Mouse (Mus musculus) limb, embryonic 13.5 days (tissue): ENCODE data around the gene Ablim1. TPM values are rescaled to one million over a fixed set of nuclear protein-coding genes. Genes with fewer than 3 reads are reported as not detected.

Experiments used
- ATAC-seq: fragments of 200-750 bp; cut with Nextera tagmentation; 2 replicates; pipeline ENCODE4 v1.8.0; 2017; ENCODE audit warnings: low read depth, moderate number of reproducible peaks, moderate TSS enrichment; ENCODE audit not compliant: low FRiP score
- H3K27ac ChIP-seq: fragments of 300-500 bp; sonication (generic); 2 replicates; pipeline ENCODE4 v1.5.1; 2015; ENCODE audit warnings: inconsistent platforms, mild to moderate bottlenecking, moderate library complexity
- H3K27me3 ChIP-seq: fragments of 300-500 bp; sonication (generic); 2 replicates; pipeline ENCODE4 v1.6.1; 2015; ENCODE audit warnings: mild to moderate bottlenecking, inconsistent platforms
- H3K36me3 ChIP-seq: fragments of 300-500 bp; sonication (generic); 2 replicates; pipeline ENCODE4 v1.6.1; 2015; ENCODE audit warnings: inconsistent platforms, mild to moderate bottlenecking, moderate library complexity
- H3K4me1 ChIP-seq: fragments of 300-500 bp; sonication (generic); 2 replicates; pipeline ENCODE4 v1.6.1; 2015; ENCODE audit warnings: inconsistent platforms
- H3K4me2 ChIP-seq: fragments of 300-500 bp; sonication (generic); replicated peaks from 2 replicates; pipeline ENCODE4 v1.6.1; 2015; ENCODE audit warnings: inconsistent platforms, mild to moderate bottlenecking, moderate library complexity
- H3K4me3 ChIP-seq: fragments of 300-500 bp; sonication (generic); 2 replicates; pipeline ENCODE4 v1.5.1; 2015; ENCODE audit warnings: moderate library complexity, mild to moderate bottlenecking, inconsistent platforms
- H3K9ac ChIP-seq: fragments of 300-500 bp; sonication (generic); 2 replicates; pipeline ENCODE4 v1.6.1; 2015; ENCODE audit warnings: mild to moderate bottlenecking, inconsistent platforms
- H3K9me3 ChIP-seq: fragments of 300-500 bp; sonication (generic); 2 replicates; pipeline ENCODE4 v1.6.1; 2016; ENCODE audit warnings: inconsistent platforms
- WGBS: fragments of 180-500 bp; shearing (Covaris S2); methylation state at CpG from one replicate; pipeline ENCODE4 v1.1.7; 2015; 5-methylcytosine and 5-hydroxymethylcytosine counted together
- polyA plus RNA-seq: library from polyadenylated mRNA; unstranded; fragments of >200 nt; fragmentation: Nextera tagmentation; extraction: Ambion mirVana; gene quantifications from 2 replicates; pipeline ENCODE4 v1.2.1, GENCODE M21; 2015

Ablim1 gene
- polyA plus RNA-seq, 1 experiment from 2014 or later = 34.0 TPM

- H3K9ac ChIP-seq = no peak overlapping the region
- H3K9me3 ChIP-seq = no peaks in the 10 kb centered on the region
- no peak overlapping the region for H3K27ac ChIP-seq
- ATAC-seq = no peak
- 60% methylated on average over 12 of the region's 12 CpGs for WGBS
- no peak overlapping the region for H3K4me3 ChIP-seq
- no peaks in the 10 kb centered on the region for H3K36me3 ChIP-seq
- H3K4me2 ChIP-seq = peak overlapping the region; percentile 9; the same call in 1 of the 2 replicates
- peaks cover 20% of the 10 kb centered on the region for H3K27me3 ChIP-seq
- peaks cover 57% of the 10 kb centered on the region for H3K4me1 ChIP-seq
Measured at GRCm38 (mm10) chr19:57002741-57003459, 311.8 kb downstream of the Ablim1 start.

- H3K9ac ChIP-seq = no peak overlapping the region
- 80% methylated on average over 4 of the region's 4 CpGs for WGBS
- H3K36me3 ChIP-seq = no peaks in the 10 kb centered on the region
- ATAC-seq = no peak
- no peaks in the 10 kb centered on the region for H3K9me3 ChIP-seq
- no peak overlapping the region for H3K27ac ChIP-seq
- no peak overlapping the region for H3K4me2 ChIP-seq
- peaks cover 11% of the 10 kb centered on the region for H3K27me3 ChIP-seq
- H3K4me3 ChIP-seq = no peak overlapping the region
- peaks cover 57% of the 10 kb centered on the region for H3K4me1 ChIP-seq
Measured at GRCm38 (mm10) chr19:57001926-57002325, 312.8 kb downstream of the Ablim1 start.

- Histone ChIP-seq H3K4me3 (no peak overlapping the region), H3K9ac (no peak overlapping the region), H3K4me2 (no peak overlapping the region), H3K4me1 (peaks cover 62% of the 10 kb centered on the region), H3K9me3 (no peaks in the 10 kb centered on the region), H3K27me3 (no peaks in the 10 kb centered on the region), H3K36me3 (no peaks in the 10 kb centered on the region), H3K27ac (no peak overlapping the region)
- 90% methylated on average over 5 of the region's 5 CpGs for WGBS
- no peak for ATAC-seq
Measured at GRCm38 (mm10) chr19:57000592-57000991, 314.1 kb downstream of the Ablim1 start.

GRCm38 (mm10) chr19:56999781-57000180 lies 314.9 kb downstream of the Ablim1 start:
- Histone ChIP-seq H3K36me3 (no peaks in the 10 kb centered on the region), H3K4me3 (no peak overlapping the region), H3K4me2 (no peak overlapping the region), H3K27ac (no peak overlapping the region), H3K9me3 (no peaks in the 10 kb centered on the region), H3K4me1 (peaks cover 63% of the 10 kb centered on the region), H3K27me3 (no peaks in the 10 kb centered on the region), H3K9ac (no peak overlapping the region)
- ATAC-seq = no peak
- 58% methylated on average over 2 of the region's 2 CpGs for WGBS

- 43% methylated on average over 2 of the region's 2 CpGs for WGBS
- Histone ChIP-seq H3K9me3 (no peaks in the 10 kb centered on the region), H3K9ac (no peak overlapping the region), H3K27me3 (no peaks in the 10 kb centered on the region), H3K4me2 (no peak overlapping the region), H3K27ac (peak overlapping the region; percentile 70; the same call in 1 of the 2 replicates), H3K4me3 (no peak overlapping the region), H3K36me3 (no peaks in the 10 kb centered on the region), H3K4me1 (peaks cover 63% of the 10 kb centered on the region)
- ATAC-seq = no peak
Measured at GRCm38 (mm10) chr19:56998910-56999309, 315.8 kb downstream of the Ablim1 start.

- no peak for ATAC-seq
- Histone ChIP-seq H3K4me1 (peaks cover 57% of the 10 kb centered on the region), H3K27ac (peak overlapping the region; percentile 70), H3K9me3 (no peaks in the 10 kb centered on the region), H3K9ac (no peak overlapping the region), H3K4me3 (no peak overlapping the region), H3K36me3 (no peaks in the 10 kb centered on the region), H3K27me3 (no peaks in the 10 kb centered on the region), H3K4me2 (no peak overlapping the region)
- 80% methylated on average over 4 of the region's 4 CpGs for WGBS
Measured at GRCm38 (mm10) chr19:56998331-56998730, 316.4 kb downstream of the Ablim1 start.

GRCm38 (mm10) chr19:56997164-56997599 lies 317.5 kb downstream of the Ablim1 start:
- H3K9me3 ChIP-seq = no peaks in the 10 kb centered on the region
- H3K27me3 ChIP-seq = no peaks in the 10 kb centered on the region
- peak overlapping the region; percentile 64; the same call in 1 of the 2 replicates for H3K27ac ChIP-seq
- H3K9ac ChIP-seq = no peak overlapping the region
- H3K4me2 ChIP-seq = peak overlapping the region; percentile 54
- ATAC-seq = peak; percentile 85
- 0 out of 2 replicates have a peak overlapping the region, but pooled peaks have one; percentile 8 for H3K4me3 ChIP-seq
- WGBS = 1% methylated on average over 10 of the region's 10 CpGs
- H3K4me1 ChIP-seq = peaks cover 50% of the 10 kb centered on the region
- H3K36me3 ChIP-seq = no peaks in the 10 kb centered on the region

GRCm38 (mm10) chr19:56995441-56995840 lies 319.3 kb downstream of the Ablim1 start:
- Histone ChIP-seq H3K4me1 (peaks cover 49% of the 10 kb centered on the region), H3K4me3 (no peak overlapping the region), H3K27me3 (no peaks in the 10 kb centered on the region), H3K9me3 (no peaks in the 10 kb centered on the region), H3K4me2 (no peak overlapping the region), H3K27ac (no peak overlapping the region), H3K9ac (no peak overlapping the region), H3K36me3 (no peaks in the 10 kb centered on the region)
- 83% methylated on average over 4 of the region's 4 CpGs for WGBS
- ATAC-seq = no peak

- Histone ChIP-seq H3K9ac (no peak overlapping the region), H3K4me2 (no peak overlapping the region), H3K36me3 (no peaks in the 10 kb centered on the region), H3K27ac (no peak overlapping the region), H3K4me3 (no peak overlapping the region), H3K4me1 (peaks cover 52% of the 10 kb centered on the region), H3K9me3 (no peaks in the 10 kb centered on the region), H3K27me3 (no peaks in the 10 kb centered on the region)
- no peak for ATAC-seq
- WGBS = 86% methylated on average over 4 of the region's 4 CpGs
Measured at GRCm38 (mm10) chr19:56994653-56995052, 320.1 kb downstream of the Ablim1 start.

- WGBS = 75% methylated on average over 4 of the region's 4 CpGs
- Histone ChIP-seq H3K36me3 (no peaks in the 10 kb centered on the region), H3K4me2 (no peak overlapping the region), H3K27me3 (no peaks in the 10 kb centered on the region), H3K4me3 (no peak overlapping the region), H3K9ac (no peak overlapping the region), H3K9me3 (no peaks in the 10 kb centered on the region), H3K4me1 (peaks cover 51% of the 10 kb centered on the region), H3K27ac (no peak overlapping the region; the same call in 1 of the 2 replicates)
- ATAC-seq = no peak
Measured at GRCm38 (mm10) chr19:56993763-56994162, 321.0 kb downstream of the Ablim1 start.

GRCm38 (mm10) chr19:56992978-56993545 lies 321.7 kb downstream of the Ablim1 start:
- peaks cover 49% of the 10 kb centered on the region for H3K4me1 ChIP-seq
- no peaks in the 10 kb centered on the region for H3K9me3 ChIP-seq
- no peaks in the 10 kb centered on the region for H3K27me3 ChIP-seq
- no peak overlapping the region for H3K9ac ChIP-seq
- H3K4me3 ChIP-seq = no peak overlapping the region
- no peak overlapping the region for H3K27ac ChIP-seq
- no peak overlapping the region for H3K4me2 ChIP-seq
- no peak for ATAC-seq
- WGBS = 77% methylated on average over 8 of the region's 8 CpGs
- H3K36me3 ChIP-seq = no peaks in the 10 kb centered on the region

GRCm38 (mm10) chr19:56990367-56991111 lies 324.2 kb downstream of the Ablim1 start:
- no peak overlapping the region for H3K4me3 ChIP-seq
- peak overlapping the region; percentile 48; the same call in 1 of the 2 replicates for H3K27ac ChIP-seq
- no peak overlapping the region for H3K4me2 ChIP-seq
- no peaks in the 10 kb centered on the region for H3K27me3 ChIP-seq
- no peaks in the 10 kb centered on the region for H3K36me3 ChIP-seq
- WGBS = 39% methylated on average over 14 of the region's 14 CpGs
- no peak overlapping the region for H3K9ac ChIP-seq
- H3K9me3 ChIP-seq = no peaks in the 10 kb centered on the region
- H3K4me1 ChIP-seq = peaks cover 30% of the 10 kb centered on the region
- peak; percentile 45 for ATAC-seq
